7 mouse cellular contexts compared by ENCODE assay signal in genomic region chr14:60738434-60738938, GRCm38 (mm10). TPM values are rescaled to one million over a fixed set of nuclear protein-coding genes. Genes with fewer than 3 reads are reported as not detected.
A peak's percentile ranks its signal among the peaks of the same experiment; 100 is the strongest.
DNase-seq lines count a peak whose midpoint lies in the region; ATAC-seq and TF ChIP-seq lines count a peak whose summit lies in the region.

No protein-coding gene starts in this region.

- H3K27me3 ChIP-seq in E14TG2a.4 (ENCODE audit: insufficient read depth, low read length) = no peaks in the 10 kb centered on the region
- H3K27me3 ChIP-seq in hindbrain, embryonic 12.5 days = no peaks in the 10 kb centered on the region

- 67% methylated on average over 10 of the region's 10 CpGs for WGBS in hindbrain, embryonic 12.5 days

- peaks cover 16% of the 10 kb centered on the region for H3K36me3 ChIP-seq in E14TG2a.4 (ENCODE audit: insufficient read depth, low read length)
- H3K36me3 ChIP-seq in hindbrain, embryonic 12.5 days = no peaks in the 10 kb centered on the region

- peak overlapping the region; percentile 37; the same call in 1 of the 2 replicates for H3K4me3 ChIP-seq in E14TG2a.4 (replicated peaks; ENCODE audit: low read length)
- no peak overlapping the region for H3K4me3 ChIP-seq in hindbrain, embryonic 12.5 days

- peak; percentile 85 for DNase-seq in CD4-positive helper T cell, adult 2 months (ENCODE audit: low read depth, low spot score)
- DNase-seq in lung, postnatal 10 days = peak; percentile 36
- DNase-seq in adrenal gland, adult 18-20 months (ENCODE audit: low spot score in 2 of 2) = no peak
- DNase-seq in cerebellum, adult 11-12 months = no peak
- no peak for DNase-seq in ovary, postnatal 10 days (ENCODE audit: low spot score)

- TF ChIP-seq CTCF in E14TG2a.4 (conservative IDR thresholded peaks at IDR 0.05; ENCODE audit: low read length) = no peak

- no peak overlapping the region for H3K4me2 ChIP-seq in hindbrain, embryonic 12.5 days (replicated peaks)

- H3K4me1 ChIP-seq in E14TG2a.4 (replicated peaks; ENCODE audit: low read depth, low read length) = peaks cover 80% of the 10 kb centered on the region
- peaks cover 61% of the 10 kb centered on the region for H3K4me1 ChIP-seq in hindbrain, embryonic 12.5 days

- H3K9ac ChIP-seq in hindbrain, embryonic 12.5 days = no peak overlapping the region

- peak overlapping the region; percentile 66 for H3K27ac ChIP-seq in hindbrain, embryonic 12.5 days

- no peaks in the 10 kb centered on the region for H3K9me3 ChIP-seq in E14TG2a.4 (ENCODE audit: low read length)
- H3K9me3 ChIP-seq in hindbrain, embryonic 12.5 days (replicated peaks) = no peaks in the 10 kb centered on the region

- ATAC-seq in hindbrain, embryonic 12.5 days (ENCODE audit: low FRiP score) = no peak

RNA-seq across cellular contexts. Expression of gene C1qtnf9, which starts 29.4 kb away (rescaled TPM):
- 0.20 and 0.43 TPM in 2 replicates for polyA plus RNA-seq in hindbrain, embryonic 12.5 days (2016; fragmentation: Nextera tagmentation; extraction: Ambion mirVana)
- total RNA-seq in adrenal gland, adult 18-20 months (2021) = 1 to 10 TPM; 2.4 to 6.8 TPM

RNA-seq across cellular contexts. Expression of gene Mipep, which starts 45.9 kb away (rescaled TPM):
- 21.4 and 22.3 TPM in 2 replicates for polyA plus RNA-seq in hindbrain, embryonic 12.5 days (2016; fragmentation: Nextera tagmentation; extraction: Ambion mirVana)
- 10 to 100 TPM; 39.0 to 50.0 TPM for total RNA-seq in adrenal gland, adult 18-20 months (2021)

Comparison
In these comparisons a context has a peak if more than half of its experiments do, and no peak if none do; other contexts are left out.
1. DNase-seq: peak in CD4-positive helper T cell, adult 2 months (single experiment) and lung, postnatal 10 days (single experiment); none in adrenal gland, adult 18-20 months (0 of 2), cerebellum, adult 11-12 months (single experiment) and ovary, postnatal 10 days (single experiment).